10 mouse cellular contexts compared by ENCODE assay signal in the genomic region with DNA sequence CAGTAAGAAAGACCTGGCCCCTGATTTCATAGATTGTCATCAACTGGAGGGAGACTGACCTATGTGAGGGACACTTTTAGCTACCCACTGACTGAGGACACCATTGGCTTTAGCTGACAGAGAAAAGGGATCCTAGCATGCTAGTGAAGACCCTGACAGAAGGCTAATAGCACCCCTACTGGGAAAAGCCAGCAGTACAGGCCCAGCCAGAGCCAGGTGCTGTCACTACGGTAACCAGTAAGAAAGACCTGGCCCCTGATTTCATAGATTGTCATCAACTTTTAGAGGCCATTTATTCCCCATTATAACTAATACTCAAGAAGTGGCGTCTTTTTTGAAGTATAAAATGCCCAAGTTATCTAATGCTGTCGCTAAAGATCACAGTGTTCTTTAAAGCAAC.
A peak's percentile ranks its signal among the peaks of the same experiment; 100 is the strongest.
DNase-seq lines count a peak whose midpoint lies in the region; TF ChIP-seq lines count a peak whose summit lies in the region.
"Had no signal": no experiment of that assay in that cellular context is flagged by ENCODE, and none has a peak within 500 bp of the region (broad histone marks: within the 10 kb centered on the region; RNA-seq: fewer than 3 reads in every experiment).

No protein-coding gene starts in this region.

- no peaks in the 10 kb centered on the region for H3K36me3 ChIP-seq in spleen, adult 2 months (ENCODE audit: control insufficient read depth, insufficient read depth, low read length)
- H3K36me3 ChIP-seq: limb, embryonic 12.5 days; neural tube, embryonic 13.5 days had no signal

- no peak for TF ChIP-seq POLR2A in spleen, adult 2 months (IDR thresholded peaks at IDR 0.05; ENCODE audit: low read depth, low read length)

- no peaks in the 10 kb centered on the region for H3K4me1 ChIP-seq in spleen, adult 2 months (ENCODE audit: control insufficient read depth, insufficient read depth, insufficient read length)
- H3K4me1 ChIP-seq: limb, embryonic 12.5 days; neural tube, embryonic 13.5 days had no signal

- TF ChIP-seq CTCF in gastrocnemius, adult 2 months (IDR thresholded peaks at IDR 0.05) = peak; percentile 42
- peak; percentile 1; the same call in 1 of the 2 replicates for TF ChIP-seq CTCF in spleen, adult 2 months (IDR thresholded peaks at IDR 0.05; ENCODE audit: extremely low read depth, insufficient read depth, insufficient read length, insufficient replicate concordance)

- 88% methylated on average over 3 of the region's 3 CpGs for WGBS in spleen, adult 2 months

- H3K27ac ChIP-seq in gastrocnemius, adult 2 months = no peak overlapping the region
- H3K27ac ChIP-seq in spleen, adult 2 months (ENCODE audit: insufficient read depth, low read length) = no peak overlapping the region
- H3K27ac ChIP-seq: limb, embryonic 12.5 days; neural tube, embryonic 13.5 days had no signal

- no peak overlapping the region for H3K4me3 ChIP-seq in gastrocnemius, adult 2 months
- no peak overlapping the region for H3K4me3 ChIP-seq in spleen, adult 2 months (ENCODE audit: extremely low read depth, insufficient read depth, insufficient read length)
- H3K4me3 ChIP-seq: limb, embryonic 12.5 days; neural tube, embryonic 13.5 days had no signal

- H3K27me3 ChIP-seq in spleen, adult 2 months (ENCODE audit: control insufficient read depth, insufficient read depth, low read length) = no peaks in the 10 kb centered on the region
- H3K27me3 ChIP-seq: limb, embryonic 12.5 days; neural tube, embryonic 13.5 days had no signal

- intact Hi-C loops in gastrocnemius, adult 2 months (cut with DNase I) = no loop called here

- DNase-seq in gastrocnemius, adult 2 months = no peak
- DNase-seq in gastrocnemius, adult 8-10 months (ENCODE audit: low spot score in 2 of 2) = no peak
- DNase-seq in spleen, adult 2 months (ENCODE audit: low read depth in 1 of 2, low spot score in 2 of 2) = no peak
- DNase-seq in spleen, adult 12 weeks (ENCODE audit: low spot score) = no peak
- peak; percentile 17 for DNase-seq in lung, postnatal 10 days
- DNase-seq in thymus, postnatal 36 days = peak; percentile 18 to 29
- DNase-seq in gastrocnemius, postnatal 25 days = no peak
- DNase-seq in urinary bladder, postnatal 10 days (ENCODE audit: low spot score) = no peak

Comparison
In these comparisons a context has a peak if more than half of its experiments do, and no peak if none do; other contexts are left out.
1. DNase-seq: peak in lung, postnatal 10 days (single experiment) and thymus, postnatal 36 days (2 of 2); none in gastrocnemius, adult 2 months (single experiment), gastrocnemius, adult 8-10 months (0 of 2), spleen, adult 2 months (0 of 2), spleen, adult 12 weeks (single experiment), gastrocnemius, postnatal 25 days (single experiment) and urinary bladder, postnatal 10 days (single experiment).